ENCODE assay signal across 7 mouse cellular contexts in the genomic region with DNA sequence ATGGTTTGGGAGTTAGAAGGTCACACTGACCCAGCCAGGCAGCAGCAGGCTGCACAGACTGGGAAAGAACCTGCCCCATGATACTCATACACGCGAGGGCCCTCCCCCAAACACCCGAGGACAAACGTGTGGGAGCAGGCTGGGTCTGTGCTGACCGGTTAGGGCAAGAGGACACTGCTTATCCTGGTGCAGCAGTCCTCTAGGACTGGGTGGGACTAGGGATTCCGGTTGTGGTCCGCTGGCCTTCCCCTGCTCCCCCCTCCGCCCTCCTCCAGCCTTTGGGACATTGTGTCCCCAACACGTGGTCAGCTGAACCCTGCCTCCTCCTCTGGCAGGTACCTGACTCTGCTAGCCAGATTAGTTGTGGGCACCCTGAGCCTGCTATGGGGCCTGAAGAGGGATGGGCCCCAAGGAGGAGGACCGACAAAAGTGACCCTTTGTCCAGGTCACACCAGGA. TPM values are rescaled to one million over a fixed set of nuclear protein-coding genes. Genes with fewer than 3 reads are reported as not detected.
DNase-seq lines count a peak whose midpoint lies in the region; ATAC-seq lines count a peak whose summit lies in the region.

No protein-coding gene starts in this region.

- H3K9ac ChIP-seq in midbrain, embryonic 15.5 days = no peak overlapping the region
- no peak overlapping the region for H3K9ac ChIP-seq in heart, embryonic 12.5 days
- H3K9ac ChIP-seq in kidney, embryonic 15.5 days = 0 out of 2 replicates have a peak overlapping the region, but pooled peaks have one; percentile 4
- H3K9ac ChIP-seq in stomach, embryonic 14.5 days (replicated peaks; ENCODE audit: low read depth, low read length) = no peak overlapping the region

- ATAC-seq in midbrain, embryonic 15.5 days (replicated peaks) = no peak
- ATAC-seq in heart, embryonic 12.5 days (ENCODE audit: insufficient number of reproducible peaks, low FRiP score) = peak; percentile 54; the same call in 1 of the 2 replicates
- ATAC-seq in kidney, embryonic 15.5 days (replicated peaks; ENCODE audit: low FRiP score) = peak; percentile 85
- 0 out of 2 replicates have a peak, but pooled peaks have one; percentile 42 for ATAC-seq in stomach, embryonic 14.5 days (ENCODE audit: insufficient number of reproducible peaks, insufficient read depth, low FRiP score, low read depth)

- 0 out of 2 replicates have a peak overlapping the region, but pooled peaks have one; percentile 37 for H3K4me3 ChIP-seq in midbrain, embryonic 10.5 days
- H3K4me3 ChIP-seq in midbrain, embryonic 15.5 days = no peak overlapping the region
- no peak overlapping the region for H3K4me3 ChIP-seq in heart, embryonic 12.5 days
- H3K4me3 ChIP-seq in kidney, embryonic 15.5 days (replicated peaks) = no peak overlapping the region
- H3K4me3 ChIP-seq in stomach, embryonic 14.5 days (ENCODE audit: low read depth, low read length) = no peak overlapping the region

- no peak overlapping the region for H3K4me2 ChIP-seq in midbrain, embryonic 15.5 days
- no peak overlapping the region for H3K4me2 ChIP-seq in heart, embryonic 12.5 days
- H3K4me2 ChIP-seq in kidney, embryonic 15.5 days = peak overlapping the region; percentile 47
- H3K4me2 ChIP-seq in stomach, embryonic 14.5 days (replicated peaks; ENCODE audit: low read depth, low read length) = no peak overlapping the region; the same call in 1 of the 2 replicates

- H3K9me3 ChIP-seq in midbrain, embryonic 10.5 days (replicated peaks) = no peaks in the 10 kb centered on the region
- H3K9me3 ChIP-seq in midbrain, embryonic 15.5 days = no peaks in the 10 kb centered on the region
- H3K9me3 ChIP-seq in heart, embryonic 12.5 days (replicated peaks) = no peaks in the 10 kb centered on the region
- no peaks in the 10 kb centered on the region for H3K9me3 ChIP-seq in kidney, embryonic 15.5 days (replicated peaks)
- H3K9me3 ChIP-seq in stomach, embryonic 14.5 days (ENCODE audit: control insufficient read depth, low read depth, low read length) = no peaks in the 10 kb centered on the region

- H3K27me3 ChIP-seq in midbrain, embryonic 10.5 days (ENCODE audit: low read depth, poor library complexity, severe bottlenecking) = peaks cover 13% of the 10 kb centered on the region
- H3K27me3 ChIP-seq in midbrain, embryonic 15.5 days (replicated peaks) = no peaks in the 10 kb centered on the region; the same call in 1 of the 2 replicates
- H3K27me3 ChIP-seq in heart, embryonic 12.5 days (replicated peaks) = no peaks in the 10 kb centered on the region
- no peaks in the 10 kb centered on the region for H3K27me3 ChIP-seq in kidney, embryonic 15.5 days
- H3K27me3 ChIP-seq in stomach, embryonic 14.5 days (ENCODE audit: control insufficient read depth, insufficient read depth, low read length) = no peaks in the 10 kb centered on the region

- no peaks in the 10 kb centered on the region for H3K36me3 ChIP-seq in midbrain, embryonic 10.5 days
- no peaks in the 10 kb centered on the region for H3K36me3 ChIP-seq in midbrain, embryonic 15.5 days (replicated peaks)
- no peaks in the 10 kb centered on the region for H3K36me3 ChIP-seq in heart, embryonic 12.5 days
- H3K36me3 ChIP-seq in kidney, embryonic 15.5 days = no peaks in the 10 kb centered on the region
- H3K36me3 ChIP-seq in stomach, embryonic 14.5 days (ENCODE audit: control insufficient read depth, insufficient read depth, low read length) = no peaks in the 10 kb centered on the region

- no peak for DNase-seq in midbrain, embryonic 10.5 days (ENCODE audit: low spot score)
- no peak for DNase-seq in retina, postnatal 1 day
- no peak for DNase-seq in spleen, postnatal 14 days (ENCODE audit: low spot score in 2 of 2)

- 33% methylated on average over 10 of the region's 10 CpGs for WGBS in midbrain, embryonic 10.5 days
- 33% methylated on average over 10 of the region's 10 CpGs for WGBS in midbrain, embryonic 15.5 days
- 28% methylated on average over 10 of the region's 10 CpGs for WGBS in heart, embryonic 12.5 days
- WGBS in kidney, embryonic 15.5 days = 26% methylated on average over 10 of the region's 10 CpGs
- WGBS in stomach, embryonic 14.5 days = 40% methylated on average over 10 of the region's 10 CpGs

- H3K4me1 ChIP-seq in midbrain, embryonic 10.5 days = peaks cover 12% of the 10 kb centered on the region
- H3K4me1 ChIP-seq in midbrain, embryonic 15.5 days = no peaks in the 10 kb centered on the region
- peaks cover 11% of the 10 kb centered on the region for H3K4me1 ChIP-seq in heart, embryonic 12.5 days (replicated peaks)
- H3K4me1 ChIP-seq in kidney, embryonic 15.5 days = peaks cover 11% of the 10 kb centered on the region; the same call in 1 of the 2 replicates
- H3K4me1 ChIP-seq in stomach, embryonic 14.5 days (ENCODE audit: control insufficient read depth, insufficient read depth, low read length) = no peaks in the 10 kb centered on the region

- H3K27ac ChIP-seq in midbrain, embryonic 10.5 days (replicated peaks) = no peak overlapping the region
- no peak overlapping the region for H3K27ac ChIP-seq in midbrain, embryonic 15.5 days
- no peak overlapping the region for H3K27ac ChIP-seq in heart, embryonic 12.5 days (ENCODE audit: poor library complexity, severe bottlenecking)
- no peak overlapping the region for H3K27ac ChIP-seq in kidney, embryonic 15.5 days
- no peak overlapping the region for H3K27ac ChIP-seq in stomach, embryonic 14.5 days (ENCODE audit: low read length)

RNA-seq across cellular contexts. Expression of a gene that starts 13.7 kb away (rescaled TPM):
- 36.9 TPM in 2 replicates for polyA plus RNA-seq in midbrain, embryonic 10.5 days (2016; fragmentation: Nextera tagmentation; extraction: Ambion mirVana)
- polyA plus RNA-seq in midbrain, embryonic 15.5 days (2015; fragmentation: Nextera tagmentation; extraction: Ambion mirVana) = 69.0 and 72.4 TPM in 2 replicates
- 67.5 and 68.1 TPM in 2 replicates for polyA plus RNA-seq in heart, embryonic 12.5 days (2016; fragmentation: Nextera tagmentation; extraction: Ambion mirVana)
- polyA plus RNA-seq in kidney, embryonic 15.5 days (2015; fragmentation: Nextera tagmentation; extraction: Ambion mirVana) = 50.4 and 54.6 TPM in 2 replicates
- polyA plus RNA-seq in stomach, embryonic 14.5 days (2014; fragmentation: Nextera tagmentation; extraction: Ambion mirVana) = 35.9 and 38.4 TPM in 2 replicates

RNA-seq across cellular contexts. Expression of a gene that starts 56.2 kb away (rescaled TPM):
- 94.7 and 110 TPM in 2 replicates for polyA plus RNA-seq in midbrain, embryonic 10.5 days (2016; fragmentation: Nextera tagmentation; extraction: Ambion mirVana)
- 60.7 and 69.3 TPM in 2 replicates for polyA plus RNA-seq in midbrain, embryonic 15.5 days (2015; fragmentation: Nextera tagmentation; extraction: Ambion mirVana)
- polyA plus RNA-seq in heart, embryonic 12.5 days (2016; fragmentation: Nextera tagmentation; extraction: Ambion mirVana) = 61.9 and 66.4 TPM in 2 replicates
- 101 and 104 TPM in 2 replicates for polyA plus RNA-seq in kidney, embryonic 15.5 days (2015; fragmentation: Nextera tagmentation; extraction: Ambion mirVana)
- 59.6 and 72.9 TPM in 2 replicates for polyA plus RNA-seq in stomach, embryonic 14.5 days (2014; fragmentation: Nextera tagmentation; extraction: Ambion mirVana)

RNA-seq across cellular contexts. Expression of a gene that starts 56.5 kb away (rescaled TPM):
- 11.7 and 11.9 TPM in 2 replicates for polyA plus RNA-seq in midbrain, embryonic 10.5 days (2016; fragmentation: Nextera tagmentation; extraction: Ambion mirVana)
- polyA plus RNA-seq in midbrain, embryonic 15.5 days (2015; fragmentation: Nextera tagmentation; extraction: Ambion mirVana) = 9.4 and 9.6 TPM in 2 replicates
- 9.3 and 9.4 TPM in 2 replicates for polyA plus RNA-seq in heart, embryonic 12.5 days (2016; fragmentation: Nextera tagmentation; extraction: Ambion mirVana)
- 12.2 and 14.3 TPM in 2 replicates for polyA plus RNA-seq in kidney, embryonic 15.5 days (2015; fragmentation: Nextera tagmentation; extraction: Ambion mirVana)
- polyA plus RNA-seq in stomach, embryonic 14.5 days (2014; fragmentation: Nextera tagmentation; extraction: Ambion mirVana) = 10.5 and 12.7 TPM in 2 replicates
